Mouse (Mus musculus): ENCODE measurements at regions not wholly inside any gene's neighbourhood (a gene's known extent, or its start where the extent isn't known, plus 50 kb on each side); places are given as distances from the start of the nearest gene placed in this dataset.
A peak's percentile ranks its signal among the peaks of the same experiment; 100 is the strongest.
"Not testable (repeated sequence)": the region's sequence is repeated elsewhere in the genome, so short reads cannot be mapped to it uniquely, and the experiment has no call there.

DNA sequence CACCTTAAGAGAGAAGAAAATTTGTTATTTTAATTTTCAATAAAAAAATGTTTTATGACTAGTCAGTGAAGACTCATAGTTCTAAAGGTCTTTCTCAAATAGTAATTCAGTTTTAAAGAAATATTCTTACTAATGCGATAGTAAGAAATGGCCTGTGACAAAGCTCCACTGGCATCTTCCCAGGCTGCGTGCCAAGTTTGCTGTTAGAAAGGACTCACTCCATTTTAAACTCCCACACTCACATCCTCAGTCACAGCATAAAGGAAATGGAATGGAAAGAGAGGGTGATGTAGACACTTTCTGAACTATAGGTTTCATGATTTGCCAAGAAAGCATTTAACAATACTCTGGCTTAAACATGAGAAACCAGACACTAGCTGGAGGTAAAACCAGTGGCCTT, 436.6 kb downstream of the Mei4 start:
- peak in 1 of 2 experiments; percentile 1 for DNase-seq

DNA sequence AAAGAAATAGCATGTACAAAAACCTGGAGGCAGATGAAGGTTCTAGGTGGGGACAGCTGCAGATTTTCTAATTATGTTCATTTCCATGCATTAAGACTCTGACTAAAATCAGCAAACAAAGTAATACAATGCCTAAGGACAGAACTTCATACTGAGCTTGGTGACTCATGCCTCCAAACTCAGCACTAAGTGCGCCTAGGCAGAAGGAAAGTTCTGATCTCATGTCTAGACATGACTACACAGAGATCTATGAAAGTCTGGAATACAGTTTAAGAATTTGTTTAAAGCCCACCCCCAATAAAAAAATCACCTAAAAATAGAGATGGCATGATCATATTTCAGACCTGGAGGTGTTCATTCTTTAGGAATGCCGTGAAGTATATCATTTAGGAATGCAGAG, 442.8 kb downstream of the Mei4 start:
- no peak for DNase-seq

DNA sequence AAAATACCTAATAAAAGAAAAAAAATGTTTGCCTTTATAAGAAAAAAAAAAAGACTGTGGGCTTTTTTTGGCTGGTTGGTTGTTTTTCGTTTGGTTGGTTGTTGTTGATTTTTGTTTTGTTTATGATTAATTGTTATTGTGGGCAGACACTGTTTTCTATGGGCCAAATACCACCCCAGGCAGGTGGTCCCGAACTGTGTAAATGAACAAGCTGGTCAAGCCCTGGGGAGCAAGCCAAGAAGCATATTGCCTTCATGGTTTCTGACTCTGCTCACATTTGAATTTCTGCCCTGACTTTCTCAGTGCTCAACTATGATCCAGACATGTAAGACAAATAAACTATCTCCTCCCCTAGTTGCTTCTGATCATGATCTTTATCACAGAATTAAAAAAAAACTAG, 449.0 kb downstream of the Mei4 start:
- no peak for DNase-seq

DNA sequence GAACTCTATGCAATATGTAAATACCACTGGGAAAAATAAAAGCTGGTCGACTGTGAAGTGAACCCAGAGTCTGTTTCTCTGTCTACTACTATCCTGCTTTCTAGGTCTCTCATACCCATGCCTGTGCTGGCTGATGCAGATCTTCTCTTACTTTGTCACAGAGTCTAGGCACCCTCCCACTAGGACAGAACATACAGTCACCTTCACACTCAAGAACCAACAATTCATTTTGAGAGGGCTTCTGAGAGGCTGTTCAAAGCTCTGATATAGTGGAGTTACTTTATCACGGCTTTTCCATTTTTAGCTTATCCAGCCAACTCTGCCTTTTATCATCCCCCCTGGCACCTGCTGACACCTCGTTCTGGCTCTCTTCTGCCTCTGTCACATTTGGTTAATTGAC, 477.0 kb downstream of the Mei4 start:
- no peak for DNase-seq

DNA sequence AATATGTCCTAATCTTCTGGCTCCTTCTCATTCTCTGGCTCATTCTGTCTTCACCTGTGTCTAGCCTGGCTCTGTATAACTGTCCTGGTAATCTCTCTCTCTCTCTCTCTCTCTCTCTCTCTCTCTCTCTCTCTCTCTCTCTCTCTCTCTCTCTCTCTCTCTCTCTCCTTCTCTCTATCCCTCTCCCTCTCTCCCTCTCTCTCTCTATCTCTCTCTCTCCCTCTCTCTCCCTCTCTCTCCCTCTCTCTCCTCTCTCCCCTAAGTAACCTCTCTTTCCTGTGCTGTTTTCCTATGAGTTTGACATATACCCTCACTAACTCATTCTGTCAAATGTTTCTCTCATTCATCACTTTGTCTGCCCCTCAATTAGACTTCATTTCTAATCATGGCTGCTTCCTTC, 478.6 kb upstream of the Irak1bp1 start:
- not testable (repeated sequence) for DNase-seq

DNA sequence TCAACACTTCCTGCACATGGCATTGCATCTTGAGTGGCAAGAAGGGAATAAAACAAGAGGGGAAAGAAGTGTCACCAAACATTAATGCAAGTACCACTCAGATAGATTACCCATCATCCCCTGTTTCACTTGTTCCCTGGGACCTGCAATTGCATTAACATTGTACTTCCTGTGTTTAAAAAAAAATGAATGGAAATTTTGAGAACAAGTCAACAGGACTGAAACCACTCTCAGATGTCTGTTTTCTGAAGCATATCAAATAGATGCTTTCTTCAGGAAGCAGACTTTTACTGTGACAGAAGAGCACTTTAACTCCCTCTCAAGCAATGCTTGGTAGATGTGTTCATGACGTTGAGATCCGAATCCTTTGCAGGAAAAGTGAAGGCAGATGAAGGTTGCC, 469.8 kb upstream of the Irak1bp1 start:
- no peak for DNase-seq

DNA sequence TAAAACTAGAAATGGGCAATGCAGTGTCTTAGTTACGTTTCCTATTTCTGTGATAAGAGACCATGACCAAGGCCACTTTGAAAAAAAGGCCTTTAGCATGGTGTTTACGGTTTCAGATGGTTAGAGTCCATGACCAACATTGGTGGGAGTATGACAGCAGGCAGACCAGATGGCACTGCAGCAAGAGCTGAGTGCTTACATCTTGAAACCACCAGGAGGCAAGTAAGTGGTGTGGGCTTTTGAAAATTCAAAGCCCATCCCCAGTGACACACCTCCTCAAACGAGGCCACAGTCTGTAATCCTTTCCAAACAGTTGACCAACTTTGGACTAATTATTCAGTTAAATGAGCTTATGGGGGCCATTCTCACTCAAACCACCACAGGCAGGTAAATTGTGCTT, 427.0 kb upstream of the Irak1bp1 start:
- DNase-seq, result no peak

DNA sequence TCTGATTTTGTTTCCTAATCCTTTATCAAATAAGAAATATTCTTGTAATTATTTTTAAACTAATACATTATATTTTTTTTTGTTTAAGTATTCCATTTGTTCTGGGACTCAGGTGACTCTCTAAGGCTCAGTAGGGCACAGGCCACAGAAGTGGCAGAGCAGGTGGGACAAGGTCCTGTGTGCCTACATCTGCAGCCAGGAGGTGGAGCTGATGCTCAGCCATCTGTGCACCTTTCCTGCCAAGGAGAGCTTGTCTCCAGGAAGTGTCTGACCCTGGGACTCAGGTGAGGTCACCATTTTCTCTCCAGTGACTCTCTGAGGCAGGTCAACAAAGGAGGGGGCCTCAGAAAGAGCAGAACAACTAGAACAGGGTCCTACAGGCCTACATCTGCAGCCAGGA, 425.3 kb upstream of the Irak1bp1 start:
- peak; percentile 11 to 19 for DNase-seq

DNA sequence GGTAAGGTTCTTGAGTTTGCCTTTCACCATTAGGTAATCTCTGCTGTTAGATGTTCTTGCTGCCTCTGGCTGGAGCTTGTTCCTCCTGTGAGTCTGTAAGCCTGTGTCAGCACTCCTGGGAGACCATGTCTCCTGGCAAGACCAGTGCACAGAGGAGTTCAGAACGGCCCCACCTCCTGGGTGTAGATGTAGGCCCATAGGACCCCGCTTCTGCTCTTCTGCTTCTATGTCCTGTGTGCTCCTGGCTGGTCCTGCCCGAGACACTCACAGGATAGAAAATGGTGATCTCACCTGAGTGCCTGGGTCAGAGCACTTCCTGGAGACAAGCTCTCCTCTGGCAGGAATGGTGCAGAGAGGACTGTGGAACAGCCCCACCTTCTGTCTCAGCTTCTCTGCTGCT, 422.2 kb upstream of the Irak1bp1 start:
- DNase-seq, result no peak

DNA sequence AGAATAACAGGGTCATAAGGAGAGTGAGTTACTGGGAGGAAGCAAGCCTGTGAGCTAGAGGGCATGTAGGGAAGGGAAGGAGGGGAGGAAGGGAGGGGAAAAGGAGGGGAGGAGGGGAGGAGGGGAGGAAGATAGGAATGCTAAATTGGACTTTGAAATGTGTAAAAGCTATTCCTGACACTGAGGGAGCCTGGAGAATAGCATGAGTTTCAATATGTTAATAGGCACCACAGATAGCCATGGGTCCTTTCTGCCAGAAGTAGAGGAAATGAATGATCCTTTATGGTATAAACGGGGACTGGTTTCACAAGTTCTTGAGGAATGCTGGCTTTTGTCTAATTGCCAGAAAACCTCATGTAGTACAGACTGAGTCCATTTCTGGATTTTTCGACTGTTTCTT, 420.4 kb upstream of the Irak1bp1 start:
- DNase-seq, result no peak

Measured in kidney, postnatal 4 days (tissue).